Mouse (Mus musculus) heart, adult 9 months (tissue): ENCODE results near the gene Hpd.

Experiments used
- DNase-seq, 2 experiments: peaks; one replicate each; pipeline ENCODE4 v3.0.0; 2022; ENCODE audit warnings: low spot score in 2 of 2

Hpd gene

DNA sequence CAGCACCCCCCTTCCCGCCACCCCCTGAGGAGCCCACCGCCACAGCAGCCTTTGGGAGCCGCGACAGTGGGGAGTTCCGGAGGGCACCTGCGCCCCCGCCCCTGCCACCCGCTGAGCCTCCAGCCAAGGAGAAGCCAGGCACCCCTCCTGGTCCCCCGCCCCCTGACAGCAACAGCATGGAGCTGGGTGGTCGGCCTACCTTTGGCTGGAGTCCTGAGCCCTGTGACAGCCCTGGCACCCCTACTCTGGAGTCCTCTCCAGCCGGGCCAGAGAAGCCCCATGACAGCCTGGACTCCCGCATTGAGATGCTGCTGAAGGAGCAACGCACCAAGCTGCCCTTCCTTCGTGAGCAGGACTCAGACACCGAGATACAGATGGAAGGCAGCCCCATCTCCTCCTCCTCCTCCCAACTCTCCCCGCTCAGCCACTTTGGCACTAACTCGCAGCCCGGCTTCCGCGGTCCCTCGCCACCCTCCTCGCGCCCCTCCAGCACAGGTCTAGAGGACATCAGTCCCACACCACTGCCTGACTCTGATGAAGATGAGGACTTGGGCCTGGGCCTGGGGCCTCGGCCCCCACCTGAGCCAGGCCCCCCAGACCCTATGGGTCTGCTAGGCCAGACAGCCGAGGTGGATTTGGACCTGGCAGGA lies 34.3 kb downstream of the Hpd start:
- DNase-seq = no peak

DNA sequence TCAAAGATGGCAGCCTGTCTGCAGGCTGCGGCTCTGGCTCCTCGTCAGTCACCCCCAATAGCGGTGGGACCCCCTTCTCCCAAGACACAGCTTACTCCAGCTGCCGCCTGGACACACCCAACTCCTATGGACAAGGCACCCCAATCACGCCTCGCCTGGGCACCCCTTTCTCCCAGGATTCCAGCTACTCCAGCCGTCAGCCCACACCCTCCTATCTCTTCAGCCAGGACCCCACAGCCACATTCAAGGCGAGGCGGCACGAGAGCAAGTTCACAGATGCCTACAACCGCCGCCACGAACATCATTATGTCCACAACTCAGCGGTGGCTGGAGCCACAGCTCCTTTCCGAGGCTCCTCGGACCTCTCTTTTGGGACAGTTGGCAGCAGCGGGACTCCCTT lies 35.0 kb downstream of the Hpd start:
- no peak for DNase-seq

DNA sequence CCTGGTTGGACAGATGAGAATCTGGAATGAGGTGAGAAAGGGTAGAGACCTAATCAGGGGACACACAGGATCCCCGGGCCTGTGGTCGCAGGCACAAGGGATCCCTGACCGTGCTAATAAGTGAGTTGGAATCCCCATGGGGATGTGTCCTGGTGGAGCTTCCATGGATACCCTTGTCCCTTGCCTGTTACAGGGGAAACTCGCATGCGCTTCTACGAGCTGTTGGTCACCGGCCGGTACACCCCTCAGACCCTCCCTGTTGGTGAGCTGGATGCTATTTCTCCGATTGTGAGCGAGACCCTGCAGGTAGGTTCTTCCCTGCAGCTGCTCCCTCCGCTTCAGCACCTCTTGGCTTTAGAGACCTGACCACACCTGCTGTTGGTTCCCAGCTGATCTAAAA lies 36.2 kb downstream of the Hpd start:
- no peak for DNase-seq

DNA sequence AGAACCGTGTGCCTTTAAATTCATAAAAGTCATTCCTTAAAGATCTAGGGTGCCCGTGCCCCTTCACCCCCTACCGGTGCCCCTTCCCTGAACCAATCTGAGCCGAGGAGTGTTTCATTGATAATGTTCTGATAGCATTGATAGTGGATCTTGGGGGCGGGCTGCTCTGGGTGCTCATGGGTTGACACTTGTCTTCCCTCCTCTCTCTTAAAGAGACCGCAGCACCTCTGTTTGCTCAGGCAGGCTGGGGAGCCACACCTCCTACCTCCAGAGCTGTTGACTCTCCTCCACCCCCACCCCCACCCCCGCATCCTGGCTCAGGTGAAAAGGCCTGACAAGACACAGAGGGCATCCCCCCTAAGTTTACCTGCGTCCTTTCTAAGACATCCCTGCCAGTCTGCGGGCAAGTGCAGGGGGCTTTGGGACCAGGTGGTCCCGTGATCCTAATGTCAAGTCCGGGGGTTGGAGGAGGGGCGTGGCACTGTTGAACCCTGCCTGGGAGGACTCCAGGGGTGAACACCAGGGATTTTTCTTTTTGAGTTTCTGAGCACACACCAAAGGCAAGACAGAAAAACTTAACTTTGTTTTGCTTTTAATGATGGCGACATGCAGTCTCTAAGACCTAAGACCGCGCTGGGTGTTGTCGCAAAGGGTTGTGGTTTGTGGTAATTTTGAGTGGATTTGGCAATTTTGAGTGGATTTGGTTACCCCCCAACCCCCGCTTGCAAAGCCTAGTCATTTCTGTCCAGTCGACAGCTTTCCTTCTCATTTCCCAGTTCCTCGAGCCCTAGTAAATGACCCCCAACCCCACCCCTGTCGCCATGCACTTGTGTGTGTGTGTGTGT lies 37.6 kb downstream of the Hpd start:
- DNase-seq = no peak

DNA sequence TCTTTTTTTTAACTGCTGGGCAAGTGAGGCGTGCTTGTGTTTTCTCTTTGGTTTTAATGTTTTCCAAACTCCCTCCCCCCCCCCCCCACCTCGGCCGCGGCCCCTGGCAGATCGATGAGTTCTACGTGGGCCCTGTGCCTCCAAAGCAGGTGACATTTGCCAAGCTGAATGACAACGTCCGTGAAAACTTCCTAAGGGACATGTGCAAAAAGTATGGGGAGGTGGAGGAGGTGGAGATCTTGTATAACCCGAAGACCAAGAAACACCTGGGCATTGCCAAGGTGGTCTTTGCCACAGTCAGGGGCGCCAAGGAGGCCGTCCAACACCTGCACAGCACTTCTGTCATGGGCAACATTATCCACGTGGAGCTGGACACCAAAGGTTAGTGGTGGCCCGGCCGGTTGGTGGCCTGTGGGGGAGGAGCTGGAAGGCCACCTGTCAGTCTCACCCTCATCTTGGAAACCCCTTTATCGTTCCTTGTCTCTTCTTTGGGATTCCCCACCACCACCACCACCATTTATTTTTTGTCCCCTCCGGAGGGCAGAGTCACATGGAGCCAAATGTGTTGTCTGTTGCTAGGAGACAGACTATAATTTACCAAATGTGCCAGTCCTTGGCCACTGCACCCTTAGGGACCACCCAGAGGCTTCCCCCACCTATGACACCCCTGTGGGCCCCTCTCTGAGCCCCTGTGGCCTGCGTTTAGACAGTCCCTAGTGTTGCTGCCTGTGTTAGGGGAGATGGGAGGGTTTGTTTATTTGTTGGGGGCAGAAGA lies 38.4 kb downstream of the Hpd start:
- peak in 1 of 2 experiments; percentile 18 for DNase-seq

DNA sequence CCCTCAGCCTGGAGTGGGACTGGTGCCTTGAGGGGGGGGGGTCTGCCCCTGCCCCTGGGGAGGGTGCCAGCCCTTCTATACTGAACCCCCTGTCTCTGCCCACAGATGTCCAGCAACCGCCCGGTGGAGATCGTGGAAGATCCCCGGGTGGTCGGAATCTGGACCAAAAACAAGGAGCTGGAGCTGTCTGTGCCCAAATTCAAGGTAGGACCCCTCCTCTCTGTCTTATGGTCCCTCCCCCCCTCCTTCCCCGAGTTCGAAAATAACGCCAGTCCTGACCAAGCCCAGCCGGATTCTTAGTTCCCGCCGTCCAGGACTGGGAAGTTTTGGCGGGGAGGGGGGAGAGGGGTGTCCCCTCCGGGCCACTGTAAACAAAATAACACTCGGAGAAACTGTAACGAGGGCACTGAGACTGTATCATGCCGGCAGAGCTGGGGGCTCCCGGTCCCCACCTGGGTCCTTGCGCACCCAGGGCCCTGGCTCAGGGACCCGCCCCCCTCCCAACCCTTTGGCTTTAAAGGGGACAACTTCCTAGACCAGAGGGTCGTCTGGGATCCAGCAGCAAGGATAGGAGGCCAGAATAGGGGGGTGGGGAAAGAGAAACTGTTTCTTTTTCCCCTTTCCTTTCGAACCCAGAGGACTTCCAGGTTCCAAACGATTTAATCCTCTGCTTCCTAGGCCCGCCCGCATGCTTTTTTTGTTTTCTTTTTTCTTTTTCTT lies 39.1 kb downstream of the Hpd start:
- peak; percentile 37 to 45 for DNase-seq

DNA sequence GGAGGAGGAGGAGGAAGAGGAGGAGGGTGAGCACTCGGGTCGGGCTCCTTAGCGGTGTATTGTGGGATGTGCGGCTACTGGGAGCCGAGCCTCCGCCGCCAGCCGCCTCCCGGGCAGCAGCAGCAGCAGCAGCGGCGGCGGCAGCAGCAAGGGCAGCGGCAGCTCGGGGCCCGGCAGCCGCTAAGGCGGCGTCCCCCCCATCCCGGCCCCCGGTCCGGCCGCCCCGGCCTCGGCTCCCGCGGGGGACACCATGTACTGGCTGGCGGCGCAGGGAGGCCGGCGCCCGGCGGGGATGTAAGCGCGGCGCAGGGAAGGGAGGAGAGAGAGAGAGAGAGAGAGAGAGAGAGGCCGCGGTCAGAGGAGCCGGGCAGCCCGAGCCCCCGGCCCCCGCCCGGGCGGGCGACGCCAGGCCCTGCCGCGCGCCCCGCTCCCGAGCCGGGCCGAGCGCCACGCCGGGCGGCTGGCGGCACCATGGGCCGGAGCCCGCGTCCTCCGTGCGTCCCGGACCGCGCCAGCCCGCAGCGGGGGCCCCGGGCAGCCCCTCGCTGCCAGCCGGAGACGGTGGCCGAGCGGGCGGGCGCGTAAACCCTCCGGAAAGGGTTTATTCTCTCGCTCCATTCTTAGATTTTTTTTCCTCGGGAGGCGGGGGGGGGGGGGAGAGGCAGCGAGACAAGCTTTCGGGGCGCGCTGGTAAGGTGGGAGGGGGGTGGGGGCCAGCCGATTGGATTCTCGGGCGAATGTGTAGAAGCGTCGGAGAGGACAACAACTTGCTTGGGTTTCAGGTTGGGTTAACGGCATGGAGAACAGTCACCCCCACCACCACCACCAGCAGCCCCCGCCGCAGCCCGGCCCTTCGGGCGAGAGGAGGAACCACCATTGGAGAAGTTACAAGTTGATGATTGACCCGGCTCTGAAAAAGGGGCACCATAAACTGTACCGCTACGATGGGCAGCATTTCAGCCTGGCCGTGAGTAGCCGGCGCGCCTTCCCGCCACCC lies 40.1 kb downstream of the Hpd start, which contains the start of gene Setd1b:
Gene Setd1b (plus strand): TSS at position 33 of the 997 bp plus-strand sequence.
- peak; percentile 62 to 65 for DNase-seq

DNA sequence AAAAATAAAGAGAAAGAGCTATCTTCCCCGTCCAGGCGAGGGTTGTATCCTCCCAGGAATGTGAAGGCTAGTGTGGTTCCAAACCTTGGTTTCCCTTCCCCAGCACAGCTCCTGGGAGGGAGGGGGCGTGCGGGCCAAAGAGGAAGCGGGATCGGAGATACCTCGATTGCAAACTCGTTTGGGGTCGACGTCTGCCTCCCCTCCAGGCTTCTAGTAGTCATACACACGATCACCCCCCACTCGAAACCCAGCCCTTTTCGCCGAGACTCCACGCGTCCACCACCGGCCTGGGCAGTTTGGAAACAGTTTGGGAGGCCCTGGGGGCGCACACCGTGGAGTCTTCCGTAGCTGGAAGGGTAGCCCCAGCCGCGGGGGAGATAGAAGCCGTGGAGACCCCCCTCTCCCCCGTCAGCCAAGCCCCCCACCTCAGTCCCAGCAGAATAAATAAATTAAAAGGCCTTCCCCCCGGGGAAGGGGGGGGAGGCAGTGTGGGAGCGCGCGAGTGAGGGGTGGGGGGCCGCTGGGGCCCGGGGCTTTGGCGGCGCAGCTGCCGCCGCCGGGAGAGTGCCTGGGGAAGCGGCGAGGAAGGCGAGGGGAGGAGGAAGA lies 40.9 kb downstream of the Hpd start:
- DNase-seq = no peak

DNA sequence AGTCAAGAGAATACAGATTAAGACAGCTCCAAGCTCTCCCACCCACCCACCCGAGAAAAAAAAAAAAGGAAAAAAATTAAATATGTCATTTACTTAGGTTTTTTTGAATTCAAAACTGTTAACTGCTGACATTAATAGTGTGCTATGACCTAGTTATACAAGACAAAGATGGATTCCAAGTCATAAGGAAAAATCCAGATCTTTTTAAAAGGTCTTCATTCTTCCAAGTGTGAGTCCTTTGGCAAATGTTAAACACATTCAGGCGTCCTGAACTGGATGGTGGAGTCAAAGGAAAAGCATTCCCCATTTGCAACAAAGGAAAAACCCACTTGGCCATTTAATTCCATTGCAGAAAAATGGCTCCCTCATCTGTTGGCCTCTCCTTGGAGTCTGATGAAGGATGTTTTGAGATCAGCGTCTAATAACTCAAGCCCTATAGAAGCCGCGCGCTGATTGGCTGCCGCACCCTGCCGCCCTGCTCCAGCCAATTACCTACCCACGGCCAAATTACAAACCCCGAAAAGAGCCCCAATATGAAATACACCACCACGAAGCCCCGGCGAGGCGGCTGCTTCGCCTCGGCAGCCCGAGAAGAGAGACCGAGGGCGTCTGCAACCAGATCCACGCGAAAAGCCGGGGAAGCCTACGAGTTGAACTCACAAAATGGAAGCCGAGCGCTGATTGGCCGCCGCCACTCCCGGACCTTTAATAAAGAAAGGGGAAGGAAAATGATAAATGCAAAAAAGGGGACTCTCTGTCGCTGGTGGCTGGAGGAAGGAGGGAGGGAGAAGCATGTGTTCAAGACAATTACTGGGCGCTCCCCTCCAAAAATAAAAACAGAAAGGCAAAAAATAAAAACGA lies 41.6 kb downstream of the Hpd start:
- peak; percentile 97 to 98 for DNase-seq

DNA sequence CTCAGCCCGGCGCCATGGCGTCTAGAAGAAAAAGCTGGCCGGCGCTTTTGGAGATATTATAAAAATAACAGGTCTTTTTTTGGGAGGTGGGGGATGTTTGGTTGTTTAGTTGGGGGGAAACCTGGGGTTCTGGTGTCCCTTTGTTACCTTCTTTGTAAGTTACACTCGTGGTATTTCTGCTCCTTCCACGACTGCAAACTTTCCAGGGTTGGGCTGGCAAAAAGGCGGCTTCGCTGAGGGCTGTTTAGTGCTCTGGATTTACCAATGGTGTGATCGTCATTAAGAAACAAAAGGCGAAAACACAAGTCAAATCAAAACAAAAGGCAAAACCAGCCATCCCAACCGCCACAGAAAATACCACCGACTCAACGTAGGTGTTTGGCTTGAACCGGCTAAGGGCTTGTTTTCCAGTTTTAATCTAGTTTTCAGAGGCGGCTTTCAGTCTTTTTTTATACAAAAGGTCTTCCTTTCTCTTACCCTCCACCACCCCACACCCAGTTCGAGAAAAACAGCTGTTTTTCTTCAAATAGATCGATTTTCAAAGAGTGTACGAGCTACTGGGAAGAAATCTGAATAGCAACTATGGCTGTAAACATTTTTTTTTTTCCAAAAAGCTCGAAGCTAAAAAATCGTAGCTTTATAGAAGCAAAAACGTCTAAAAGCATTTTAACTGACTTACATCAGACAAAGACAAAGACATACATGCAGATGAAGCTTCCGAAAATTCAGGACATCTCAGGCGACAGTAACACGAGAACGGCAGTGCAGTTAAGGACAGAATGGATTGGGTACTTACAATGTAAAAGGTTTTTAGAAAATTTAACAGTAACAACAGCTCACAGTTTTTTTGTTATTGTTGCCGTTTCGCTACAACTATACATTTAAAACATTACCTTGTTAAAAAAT lies 42.6 kb downstream of the Hpd start:
- DNase-seq = peak in 1 of 2 experiments; percentile 35

DNA sequence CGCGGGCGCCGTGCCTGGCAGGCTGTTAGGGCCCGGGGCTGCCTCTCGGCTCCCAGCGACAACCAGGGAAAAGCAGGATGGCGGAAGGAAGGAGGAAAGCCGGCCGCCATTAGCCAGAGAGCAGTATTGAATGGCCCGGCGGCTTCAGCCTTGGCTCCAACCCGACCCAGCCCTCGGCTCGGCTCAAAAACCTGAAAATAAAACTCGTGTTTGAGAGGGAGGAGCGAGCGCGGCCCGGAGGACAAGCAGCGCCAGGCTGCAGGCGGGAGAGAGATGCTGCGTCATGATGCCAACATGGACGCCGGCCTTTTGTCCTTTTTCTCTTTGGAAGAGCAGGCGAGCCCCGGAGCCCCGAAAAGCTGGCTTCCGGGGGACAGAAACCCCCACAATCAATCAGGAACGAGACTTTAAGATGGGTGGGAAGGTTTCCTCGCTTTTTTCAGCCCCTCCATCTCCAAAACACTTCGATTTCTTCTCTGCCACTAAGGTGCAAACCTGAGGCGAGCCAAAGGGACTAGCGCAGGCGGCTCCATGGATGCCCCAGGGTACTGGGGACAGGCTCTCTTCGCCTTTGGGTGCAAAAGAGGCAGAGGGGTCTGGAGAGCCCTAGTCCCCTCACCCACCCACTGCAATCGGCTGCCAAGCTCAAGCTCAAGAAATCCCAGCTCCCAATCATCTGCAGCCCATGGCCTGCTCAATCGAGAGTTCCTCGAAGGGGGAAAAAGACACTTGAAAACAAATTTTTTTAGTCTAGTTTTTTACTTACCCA lies 43.4 kb downstream of the Hpd start:
- peak; percentile 87 to 90 for DNase-seq

DNA sequence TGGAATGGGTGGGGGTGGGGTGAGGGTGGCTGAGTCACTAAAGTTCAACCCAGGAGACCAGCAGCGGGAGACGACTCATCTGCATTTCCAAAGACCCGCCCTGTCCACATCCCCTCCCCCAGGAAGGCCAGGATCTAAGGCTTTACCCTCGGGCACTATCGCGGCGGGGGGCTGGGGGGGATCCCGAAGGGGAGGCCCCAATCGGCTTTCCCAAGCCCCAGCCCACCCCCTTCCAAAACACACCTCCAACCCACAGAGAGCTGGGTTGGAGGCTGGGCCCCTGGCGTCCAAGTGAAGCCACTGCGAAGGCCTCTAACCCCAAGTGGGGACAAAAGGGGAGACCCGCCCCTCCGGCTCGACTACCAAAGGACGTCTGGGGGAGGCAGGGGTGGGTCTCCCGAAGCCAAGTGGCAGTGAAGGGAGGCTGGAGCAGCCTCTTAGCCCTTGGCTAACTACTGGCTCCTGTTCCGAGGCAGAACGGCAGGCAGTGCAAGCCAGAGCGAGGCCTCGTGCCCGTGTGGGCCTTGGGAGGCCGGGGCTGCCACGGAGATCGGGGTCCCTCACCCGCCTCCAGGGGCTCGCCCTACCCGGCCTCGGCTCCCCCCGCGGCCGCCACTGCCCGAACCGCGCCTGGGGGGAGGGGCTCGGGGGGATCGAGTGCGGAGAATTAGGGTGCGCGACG lies 44.2 kb downstream of the Hpd start:
- peak; percentile 86 to 88 for DNase-seq

DNA sequence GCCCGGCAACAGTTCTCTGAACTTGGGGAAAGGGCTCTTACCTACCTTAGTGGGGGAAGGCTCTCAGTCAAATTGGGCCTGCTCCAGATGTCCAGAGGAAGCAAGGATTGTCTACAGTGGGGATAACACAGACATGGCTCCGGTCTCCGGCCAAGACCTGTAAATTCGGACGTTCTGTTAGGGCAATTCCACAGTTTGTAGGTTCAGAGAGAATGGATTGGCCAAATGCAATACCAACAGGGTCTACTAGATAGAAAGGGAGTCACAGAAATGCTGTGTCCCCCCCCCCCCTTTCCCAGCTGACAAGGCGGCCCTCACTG lies 44.7 kb downstream of the Hpd start:
- DNase-seq = no peak

DNA sequence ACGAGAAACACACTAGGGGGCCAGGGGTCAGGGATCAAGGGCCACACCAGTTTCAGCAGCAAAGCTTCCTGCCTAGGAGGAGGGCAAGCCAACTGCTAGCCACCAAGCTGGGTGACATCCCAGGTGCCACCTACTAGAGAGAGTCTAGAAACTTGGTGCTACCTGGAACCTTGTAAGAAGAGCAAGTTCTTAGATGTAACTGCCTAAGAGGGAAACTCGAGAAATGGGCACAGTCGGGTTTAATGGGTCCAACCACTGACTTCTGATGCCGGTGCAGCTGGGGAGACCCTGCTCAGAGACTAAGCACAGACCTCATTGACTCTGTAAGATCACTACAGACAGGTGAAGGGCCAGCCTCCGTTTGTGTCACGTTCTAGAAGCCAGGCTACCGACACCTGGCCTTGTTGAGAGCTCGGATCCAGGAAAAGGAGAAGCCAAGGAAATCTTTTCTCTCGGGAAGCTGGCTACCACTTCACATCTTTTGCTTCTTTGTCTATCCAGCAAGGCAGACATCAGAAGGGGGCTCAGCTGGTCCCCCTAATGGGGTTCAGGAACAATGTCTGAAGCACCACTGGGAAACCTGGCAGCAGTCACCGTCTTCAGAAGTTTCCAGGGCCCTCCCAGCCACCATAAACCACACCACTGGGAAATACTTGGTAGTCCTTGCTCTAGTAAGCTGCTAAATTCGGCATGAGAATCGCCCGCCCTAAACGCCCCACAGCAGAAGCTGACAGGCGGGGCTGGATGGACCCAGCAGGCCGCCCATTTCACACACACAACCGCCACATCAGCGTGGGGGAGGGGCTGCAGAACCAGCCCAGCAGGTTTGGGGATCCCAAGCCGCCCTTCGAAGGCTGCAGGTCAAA lies 45.2 kb downstream of the Hpd start:
- peak; percentile 92 to 93 for DNase-seq

DNA sequence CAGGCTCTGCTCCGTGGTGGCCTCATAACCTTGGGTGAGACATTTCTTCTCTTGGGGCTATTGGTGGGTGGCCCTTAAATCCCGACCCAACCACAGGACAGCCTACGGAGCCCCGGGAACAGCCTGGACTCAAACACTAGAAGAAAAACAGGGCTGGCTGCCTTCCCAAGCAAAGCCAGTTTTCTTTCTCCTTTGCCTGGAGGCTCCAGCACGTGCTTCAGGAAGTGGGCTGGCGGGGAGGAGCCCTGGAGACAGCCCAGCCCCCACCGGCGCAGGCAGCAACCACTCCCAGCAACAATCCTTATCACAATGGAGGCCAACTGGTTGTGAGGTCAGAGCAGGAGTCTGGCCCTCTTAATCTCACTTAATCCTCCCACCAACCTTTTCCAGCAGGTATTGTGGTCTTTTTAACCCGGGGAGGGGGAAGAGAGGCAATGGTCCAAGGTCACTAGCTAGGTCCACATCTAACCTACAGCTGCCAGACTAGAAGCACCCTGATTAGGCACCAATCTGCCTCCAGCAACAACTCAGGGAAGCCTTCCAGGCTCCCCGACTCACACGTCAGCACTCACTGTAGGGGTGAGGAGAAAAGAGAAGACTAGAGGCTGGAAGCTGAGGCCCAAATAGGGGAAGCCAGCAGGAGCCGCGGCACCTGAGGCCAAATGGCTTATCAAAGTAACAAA lies 46.0 kb downstream of the Hpd start:
- peak; percentile 97 for DNase-seq
